Mouse (Mus musculus): ENCODE results near the gene Abca8a. TPM values are rescaled to one million over a fixed set of nuclear protein-coding genes. Genes with fewer than 3 reads are reported as not detected.

The Abca8a gene
- polyA plus RNA-seq, 1 experiment from 2014 or later, result 2.1 TPM

Other genes with a start within 250 kb of the Abca8a start
- gene Abca8b, start 100.1 kb downstream of the Abca8a start, polyA plus RNA-seq (2014; fragmentation: Nextera tagmentation; extraction: Ambion mirVana), result 0.52 and 0.58 TPM in 2 replicates
- gene Abca9, start 72.2 kb upstream of the Abca8a start, polyA plus RNA-seq (2014; fragmentation: Nextera tagmentation; extraction: Ambion mirVana), result 1.6 and 2.2 TPM in 2 replicates
- gene Abca6, start 155.8 kb upstream of the Abca8a start, polyA plus RNA-seq (2014; fragmentation: Nextera tagmentation; extraction: Ambion mirVana), result 0.95 and 1.1 TPM in 2 replicates
- gene Abca5, start 241.7 kb upstream of the Abca8a start, polyA plus RNA-seq (2014; fragmentation: Nextera tagmentation; extraction: Ambion mirVana), result 8.7 and 12.4 TPM in 2 replicates